Mouse (Mus musculus) cerebellum, adult 2 months (tissue): ENCODE results near the gene Ly86.

Experiments
- CTCF ChIP-seq: fragments of 200-500 bp; IDR thresholded peaks from 2 replicates; pipeline ENCODE4 v1.5.1; 2011; ENCODE audit warnings: low read depth, mild to moderate bottlenecking, control low read depth, low read length, moderate library complexity, borderline replicate concordance; ENCODE audit not compliant: insufficient read depth
- POLR2A ChIP-seq: fragments of 200-500 bp; IDR thresholded peaks from 2 replicates; pipeline ENCODE4 v1.6.1; 2011; ENCODE audit warnings: low read length, control low read depth, borderline replicate concordance; ENCODE audit not compliant: insufficient read depth

DNA sequence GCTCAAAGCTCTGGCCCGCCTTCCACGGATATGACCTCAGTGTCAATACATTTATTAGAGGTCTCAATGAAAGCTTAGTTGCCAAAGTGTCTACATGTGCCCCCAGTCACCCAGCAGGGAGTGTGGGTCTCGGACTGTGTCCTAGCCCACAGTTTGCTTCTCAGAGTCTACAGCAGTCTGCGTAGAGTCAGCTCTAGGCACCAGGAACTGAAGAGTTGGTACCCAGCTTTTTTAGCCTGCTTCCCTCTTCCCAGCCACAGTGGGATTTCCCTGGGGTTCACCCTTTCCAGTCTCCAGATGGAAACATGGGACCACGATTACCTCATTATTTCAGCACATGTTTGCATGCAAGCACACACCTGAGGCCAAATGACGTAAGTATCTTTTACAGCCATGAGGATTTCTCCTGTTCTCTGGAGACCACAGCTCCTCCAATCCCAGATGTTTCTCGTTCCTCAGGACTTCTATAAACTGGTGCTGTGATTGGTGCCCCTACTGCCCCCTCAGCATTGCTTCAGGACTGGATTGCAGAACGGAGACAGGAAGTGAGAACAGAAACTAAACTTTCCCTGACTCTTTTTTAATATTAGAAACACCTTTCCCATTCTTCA lies 84.8 kb downstream of the Ly86 start:
- TF ChIP-seq CTCF (no peak), POLR2A (no peak)
